Mouse (Mus musculus): ENCODE measurements around the gene Arrdc5. TPM values are rescaled to one million over a fixed set of nuclear protein-coding genes. Genes with fewer than 3 reads are reported as not detected.
"Not testable (repeated sequence)": the region's sequence is repeated elsewhere in the genome, so short reads cannot be mapped to it uniquely, and the experiment has no call there.

Arrdc5 gene
- polyA plus RNA-seq, 1 experiment from 2014 or later = not detected

GRCm38 (mm10) chr17:56259301-56260037 is 40.6 kb downstream of the Arrdc5 start:
- Histone ChIP-seq H3K36me3 (ENCODE audit: control insufficient read depth, insufficient read depth, low read length) (peaks cover 12% of the 10 kb centered on the region), H3K27ac (replicated peaks; ENCODE audit: low read depth, low read length) (no peak overlapping the region), H3K9ac (ENCODE audit: low read length) (no peak overlapping the region), H3K4me1 (ENCODE audit: control insufficient read depth, insufficient read depth, low read length) (0 out of 2 replicates have a peak, but pooled peaks cover 3% of the 10 kb centered on the region), H3K4me2 (ENCODE audit: low read depth, severe bottlenecking) (no peak overlapping the region), H3K4me3 (ENCODE audit: low read depth, low read length) (no peak overlapping the region), H3K9me3 (ENCODE audit: control insufficient read depth, low read length) (no peaks in the 10 kb centered on the region), H3K27me3 (ENCODE audit: control insufficient read depth, insufficient read depth, low read length) (no peaks in the 10 kb centered on the region)
- no peak for DNase-seq (ENCODE audit: low spot score)
- 92% methylated on average over 10 of the region's 10 CpGs for WGBS
- ATAC-seq (ENCODE audit: insufficient number of reproducible peaks, low FRiP score, low TSS enrichment, low read depth) = no peak

- not testable (repeated sequence) for H3K4me3 ChIP-seq (ENCODE audit: low read depth, low read length)
Observed at GRCm38 (mm10) chr17:56258812-56259211, 41.3 kb downstream of the Arrdc5 start.

GRCm38 (mm10) chr17:56258269-56258668 is 41.8 kb downstream of the Arrdc5 start:
- 94% methylated on average over 19 of the region's 19 CpGs for WGBS
- not testable (repeated sequence) for ATAC-seq (ENCODE audit: insufficient number of reproducible peaks, low FRiP score, low TSS enrichment, low read depth); DNase-seq (ENCODE audit: low spot score)

More at GRCm38 (mm10) chr17:56258812-56259211, 41.3 kb downstream of the Arrdc5 start:
- not testable (repeated sequence) for DNase-seq (ENCODE audit: low spot score); H3K27me3 ChIP-seq (ENCODE audit: control insufficient read depth, insufficient read depth, low read length); H3K4me2 ChIP-seq (ENCODE audit: low read depth, severe bottlenecking); ATAC-seq (ENCODE audit: insufficient number of reproducible peaks, low FRiP score, low TSS enrichment, low read depth); H3K9ac ChIP-seq (ENCODE audit: low read length); H3K9me3 ChIP-seq (ENCODE audit: control insufficient read depth, low read length); H3K4me1 ChIP-seq (ENCODE audit: control insufficient read depth, insufficient read depth, low read length); H3K27ac ChIP-seq (replicated peaks; ENCODE audit: low read depth, low read length)
- H3K36me3 ChIP-seq (ENCODE audit: control insufficient read depth, insufficient read depth, low read length) = peaks cover 12% of the 10 kb centered on the region
- WGBS = 80% methylated on average over 2 of the region's 2 CpGs

GRCm38 (mm10) chr17:56257181-56257894 is 42.7 kb downstream of the Arrdc5 start:
- no peaks in the 10 kb centered on the region for H3K9me3 ChIP-seq (ENCODE audit: control insufficient read depth, low read length)
- peak overlapping the region; percentile 43; the same call in 1 of the 2 replicates for H3K9ac ChIP-seq (ENCODE audit: low read length)
- ATAC-seq (ENCODE audit: insufficient number of reproducible peaks, low FRiP score, low TSS enrichment, low read depth) = no peak
- no peaks in the 10 kb centered on the region for H3K27me3 ChIP-seq (ENCODE audit: control insufficient read depth, insufficient read depth, low read length)
- 0 out of 2 replicates have a peak, but pooled peaks cover 3% of the 10 kb centered on the region for H3K4me1 ChIP-seq (ENCODE audit: control insufficient read depth, insufficient read depth, low read length)
- peaks cover 12% of the 10 kb centered on the region for H3K36me3 ChIP-seq (ENCODE audit: control insufficient read depth, insufficient read depth, low read length)
- DNase-seq (ENCODE audit: low spot score) = no peak
- H3K4me2 ChIP-seq (ENCODE audit: low read depth, severe bottlenecking) = peak overlapping the region; percentile 90
- H3K27ac ChIP-seq (replicated peaks; ENCODE audit: low read depth, low read length) = no peak overlapping the region
- peak overlapping the region; percentile 65 for H3K4me3 ChIP-seq (ENCODE audit: low read depth, low read length)
- 10% methylated on average over 53 of the region's 58 CpGs for WGBS

More at GRCm38 (mm10) chr17:56258269-56258668, 41.8 kb downstream of the Arrdc5 start:
- not testable (repeated sequence) for H3K27ac ChIP-seq (replicated peaks; ENCODE audit: low read depth, low read length); H3K4me1 ChIP-seq (ENCODE audit: control insufficient read depth, insufficient read depth, low read length); H3K27me3 ChIP-seq (ENCODE audit: control insufficient read depth, insufficient read depth, low read length); H3K4me2 ChIP-seq (ENCODE audit: low read depth, severe bottlenecking); H3K9ac ChIP-seq (ENCODE audit: low read length); H3K9me3 ChIP-seq (ENCODE audit: control insufficient read depth, low read length); H3K4me3 ChIP-seq (ENCODE audit: low read depth, low read length)
- H3K36me3 ChIP-seq (ENCODE audit: control insufficient read depth, insufficient read depth, low read length) = peaks cover 12% of the 10 kb centered on the region

- peak; percentile 90 for ATAC-seq (ENCODE audit: insufficient number of reproducible peaks, low FRiP score, low TSS enrichment, low read depth)
- WGBS = under 1% methylated on average over 28 of the region's 28 CpGs
- peaks cover 8% of the 10 kb centered on the region for H3K36me3 ChIP-seq (ENCODE audit: control insufficient read depth, insufficient read depth, low read length)
Observed at GRCm38 (mm10) chr17:56256239-56256881, 43.7 kb downstream of the Arrdc5 start, which contains the start of gene Fem1a. Gene Fem1a, plus strand, starts transcription at chr17:56256810.

GRCm38 (mm10) chr17:56255863-56256238 is 44.2 kb downstream of the Arrdc5 start:
- H3K9me3 ChIP-seq (ENCODE audit: control insufficient read depth, low read length) = no peaks in the 10 kb centered on the region
- no peak overlapping the region for H3K9ac ChIP-seq (ENCODE audit: low read length)
- no peaks in the 10 kb centered on the region for H3K27me3 ChIP-seq (ENCODE audit: control insufficient read depth, insufficient read depth, low read length)
- H3K4me3 ChIP-seq (ENCODE audit: low read depth, low read length) = peak overlapping the region; percentile 65
- under 1% methylated on average over 32 of the region's 32 CpGs for WGBS
- H3K4me2 ChIP-seq (ENCODE audit: low read depth, severe bottlenecking) = peak overlapping the region; percentile 67
- H3K36me3 ChIP-seq (ENCODE audit: control insufficient read depth, insufficient read depth, low read length) = peaks cover 4% of the 10 kb centered on the region; the same call in 1 of the 2 replicates
- DNase-seq (ENCODE audit: low spot score) (peak; percentile 99), ATAC-seq (ENCODE audit: insufficient number of reproducible peaks, low FRiP score, low TSS enrichment, low read depth) (peak; percentile 83)
- peak overlapping the region; percentile 56; the same call in 1 of the 2 replicates for H3K27ac ChIP-seq (replicated peaks; ENCODE audit: low read depth, low read length)
- peaks cover 6% of the 10 kb centered on the region; the same call in 1 of the 2 replicates for H3K4me1 ChIP-seq (ENCODE audit: control insufficient read depth, insufficient read depth, low read length)

More at GRCm38 (mm10) chr17:56256239-56256881, 43.7 kb downstream of the Arrdc5 start, which contains the start of gene Fem1a:
- Histone ChIP-seq H3K27me3 (ENCODE audit: control insufficient read depth, insufficient read depth, low read length) (no peaks in the 10 kb centered on the region), H3K9me3 (ENCODE audit: control insufficient read depth, low read length) (no peaks in the 10 kb centered on the region), H3K4me1 (ENCODE audit: control insufficient read depth, insufficient read depth, low read length) (0 out of 2 replicates have a peak, but pooled peaks cover 3% of the 10 kb centered on the region), H3K27ac (replicated peaks; ENCODE audit: low read depth, low read length) (peak within 1 kb of the TSS; percentile 56; the same call in 1 of the 2 replicates), H3K9ac (ENCODE audit: low read length) (peak within 1 kb of the TSS; percentile 43; the same call in 1 of the 2 replicates), H3K4me2 (ENCODE audit: low read depth, severe bottlenecking) (peak within 1 kb of the TSS; percentile 90), H3K4me3 (ENCODE audit: low read depth, low read length) (peak within 1 kb of the TSS; percentile 65)
- peak; percentile 91 for DNase-seq (ENCODE audit: low spot score)

- H3K9ac ChIP-seq (ENCODE audit: low read length) = no peak overlapping the region; the same call in 1 of the 2 replicates
Observed at GRCm38 (mm10) chr17:56255429-56255828, 44.7 kb downstream of the Arrdc5 start.

More at GRCm38 (mm10) chr17:56255429-56255828, 44.7 kb downstream of the Arrdc5 start:
- Histone ChIP-seq H3K27ac (replicated peaks; ENCODE audit: low read depth, low read length) (peak overlapping the region; percentile 56; the same call in 1 of the 2 replicates), H3K4me1 (ENCODE audit: control insufficient read depth, insufficient read depth, low read length) (peaks cover 8% of the 10 kb centered on the region; the same call in 1 of the 2 replicates), H3K4me3 (ENCODE audit: low read depth, low read length) (peak overlapping the region; percentile 65), H3K9me3 (ENCODE audit: control insufficient read depth, low read length) (no peaks in the 10 kb centered on the region), H3K4me2 (ENCODE audit: low read depth, severe bottlenecking) (peak overlapping the region; percentile 67), H3K27me3 (ENCODE audit: control insufficient read depth, insufficient read depth, low read length) (no peaks in the 10 kb centered on the region), H3K36me3 (ENCODE audit: control insufficient read depth, insufficient read depth, low read length) (peaks cover 4% of the 10 kb centered on the region; the same call in 1 of the 2 replicates)
- WGBS = 24% methylated on average over 9 of the region's 9 CpGs
- DNase-seq (ENCODE audit: low spot score) (peak; percentile 68), ATAC-seq (ENCODE audit: insufficient number of reproducible peaks, low FRiP score, low TSS enrichment, low read depth) (peak; percentile 3; the same call in 1 of the 2 replicates)
